Mouse (Mus musculus) forebrain, embryonic 16.5 days (tissue): ENCODE data around the gene Dlst. TPM values are rescaled to one million over a fixed set of nuclear protein-coding genes. Genes with fewer than 3 reads are reported as not detected.

ENCODE experiments used
- ATAC-seq: fragments of 200-750 bp; cut with Nextera tagmentation; 2 replicates; pipeline ENCODE4 v1.8.0; 2017; ENCODE audit warnings: mild to moderate bottlenecking, moderate library complexity
- H3K27ac ChIP-seq: fragments of 300-500 bp; sonication (generic); 2 replicates; pipeline ENCODE4 v1.5.1; 2014; ENCODE audit warnings: low read length, control low read depth
- H3K27me3 ChIP-seq: fragments of 300-500 bp; sonication (generic); replicated peaks from 2 replicates; pipeline ENCODE4 v1.6.1; 2014; ENCODE audit warnings: low read length; ENCODE audit not compliant: control insufficient read depth, insufficient read depth
- H3K36me3 ChIP-seq: fragments of 300-500 bp; sonication (generic); 2 replicates; pipeline ENCODE4 v1.6.1; 2014; ENCODE audit not compliant: control insufficient read depth, insufficient read depth
- H3K4me1 ChIP-seq: fragments of 300-500 bp; sonication (generic); replicated peaks from 2 replicates; pipeline ENCODE4 v1.6.1; 2014; ENCODE audit warnings: low read length; ENCODE audit not compliant: control insufficient read depth, insufficient read depth
- H3K4me2 ChIP-seq: fragments of 300-500 bp; sonication (generic); 2 replicates; pipeline ENCODE4 v1.6.1; 2014; ENCODE audit warnings: mild to moderate bottlenecking, low read length, control low read depth
- H3K4me3 ChIP-seq: fragments of 300-500 bp; sonication (generic); replicated peaks from 2 replicates; pipeline ENCODE4 v1.5.1; 2014; ENCODE audit warnings: mild to moderate bottlenecking, low read length, control low read depth
- H3K9ac ChIP-seq: fragments of 300-500 bp; sonication (generic); replicated peaks from 2 replicates; pipeline ENCODE4 v1.6.1; 2014; ENCODE audit warnings: low read depth, low read length, control low read depth
- H3K9me3 ChIP-seq: fragments of 300-500 bp; sonication (generic); 2 replicates; pipeline ENCODE4 v1.6.1; 2016; ENCODE audit warnings: low read length; ENCODE audit not compliant: control insufficient read depth
- WGBS: fragments of 180-500 bp; shearing (Covaris S2); extraction: QIAGEN DNeasy Blood & Tissue Kit; methylation state at CpG from one replicate; pipeline ENCODE4 v1.1.7; 2014; 5-methylcytosine and 5-hydroxymethylcytosine counted together
- polyA plus RNA-seq: library from polyadenylated mRNA; unstranded; fragments of >200 nt; fragmentation: Nextera tagmentation; extraction: Ambion mirVana; gene quantifications from 2 replicates; pipeline ENCODE4 v1.2.1, GENCODE M21; 2015

Dlst gene
- polyA plus RNA-seq, 1 experiment from 2014 or later = 106 TPM

DNA sequence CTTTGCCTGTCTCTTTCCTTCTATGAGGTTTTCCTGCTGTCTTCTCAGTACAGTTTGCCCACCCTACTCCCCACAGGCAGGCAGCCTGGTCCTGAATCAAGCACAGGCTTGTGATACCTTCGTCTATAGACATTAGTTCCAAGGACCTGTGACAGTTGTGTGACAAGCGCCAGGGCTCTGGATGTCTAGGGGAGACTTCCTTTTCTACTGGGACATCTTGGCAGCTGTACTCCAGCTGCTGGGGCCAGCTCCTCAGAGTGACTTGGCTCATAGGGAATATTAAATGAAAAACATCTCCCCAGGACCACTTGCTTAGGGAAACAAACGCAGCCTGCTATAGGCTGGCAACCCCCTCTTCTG is 60.3 kb downstream of the Dlst start:
- H3K36me3 ChIP-seq = no peaks in the 10 kb centered on the region
- no peak overlapping the region for H3K4me3 ChIP-seq
- H3K9me3 ChIP-seq = no peaks in the 10 kb centered on the region
- no peak overlapping the region for H3K27ac ChIP-seq
- H3K9ac ChIP-seq = no peak overlapping the region
- WGBS = 78% methylated on average over 3 of the region's 3 CpGs
- H3K4me1 ChIP-seq = peaks cover 26% of the 10 kb centered on the region
- no peak for ATAC-seq
- no peak overlapping the region for H3K4me2 ChIP-seq
- H3K27me3 ChIP-seq = no peaks in the 10 kb centered on the region

DNA sequence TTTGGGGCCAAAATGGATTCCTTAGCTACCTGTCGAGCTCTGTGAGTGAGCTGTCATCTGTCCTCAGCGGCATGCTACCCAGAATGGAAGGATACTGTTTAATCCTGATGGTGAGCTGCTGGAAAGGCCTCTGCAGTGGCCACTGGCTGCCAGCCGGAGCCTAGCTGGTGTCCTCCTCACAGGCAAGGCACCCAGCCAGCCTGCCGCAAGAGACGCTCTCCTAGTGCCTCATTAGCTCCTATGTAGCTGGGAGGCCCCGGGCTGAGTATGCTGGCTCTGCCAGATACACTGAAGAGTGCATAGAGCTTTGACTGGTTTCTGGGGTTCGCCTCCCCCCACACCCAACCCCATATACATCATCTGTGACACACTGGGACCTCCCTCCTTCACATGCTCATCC is 63.4 kb downstream of the Dlst start:
- Histone ChIP-seq H3K27me3 (no peaks in the 10 kb centered on the region), H3K9me3 (no peaks in the 10 kb centered on the region), H3K4me3 (no peak overlapping the region), H3K4me1 (peaks cover 43% of the 10 kb centered on the region), H3K36me3 (no peaks in the 10 kb centered on the region), H3K4me2 (no peak overlapping the region), H3K9ac (no peak overlapping the region), H3K27ac (no peak overlapping the region)
- no peak for ATAC-seq
- 44% methylated on average over 7 of the region's 7 CpGs for WGBS

DNA sequence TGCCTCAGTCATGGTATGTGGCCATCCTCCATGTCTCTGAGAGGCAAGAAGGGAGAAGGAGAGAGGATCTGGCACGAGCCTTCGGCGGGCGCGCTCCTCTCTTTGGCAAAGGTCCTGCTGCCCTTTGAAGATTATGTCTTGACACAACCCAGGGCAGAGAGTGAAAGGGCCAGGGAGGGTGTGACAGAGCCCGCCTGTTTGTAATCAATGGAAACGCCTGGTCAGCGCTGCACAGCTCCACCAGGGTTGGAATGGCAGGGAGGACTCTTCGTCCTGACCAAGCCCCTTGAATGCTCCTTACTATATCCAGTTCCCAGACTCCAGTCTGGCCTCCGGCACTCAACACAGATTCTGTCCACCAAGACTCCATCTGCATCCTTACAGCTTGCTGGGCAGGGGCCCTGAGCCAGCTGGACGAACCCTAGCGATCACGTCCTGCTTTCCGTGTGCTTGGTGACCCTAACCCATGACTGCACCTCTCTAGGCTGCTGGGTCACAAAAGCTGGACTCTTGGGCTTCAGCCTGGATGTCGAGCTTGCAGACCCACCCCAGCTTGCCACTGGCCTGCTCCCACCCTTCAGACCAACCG is 64.5 kb downstream of the Dlst start:
- Histone ChIP-seq H3K9me3 (no peaks in the 10 kb centered on the region), H3K4me1 (peaks cover 34% of the 10 kb centered on the region), H3K27me3 (no peaks in the 10 kb centered on the region), H3K36me3 (no peaks in the 10 kb centered on the region), H3K4me3 (peak overlapping the region; percentile 14), H3K9ac (no peak overlapping the region; the same call in 1 of the 2 replicates), H3K27ac (no peak overlapping the region; the same call in 1 of the 2 replicates), H3K4me2 (peak overlapping the region; percentile 67)
- WGBS = 35% methylated on average over 16 of the region's 16 CpGs
- no peak; the same call in 1 of the 2 replicates for ATAC-seq

DNA sequence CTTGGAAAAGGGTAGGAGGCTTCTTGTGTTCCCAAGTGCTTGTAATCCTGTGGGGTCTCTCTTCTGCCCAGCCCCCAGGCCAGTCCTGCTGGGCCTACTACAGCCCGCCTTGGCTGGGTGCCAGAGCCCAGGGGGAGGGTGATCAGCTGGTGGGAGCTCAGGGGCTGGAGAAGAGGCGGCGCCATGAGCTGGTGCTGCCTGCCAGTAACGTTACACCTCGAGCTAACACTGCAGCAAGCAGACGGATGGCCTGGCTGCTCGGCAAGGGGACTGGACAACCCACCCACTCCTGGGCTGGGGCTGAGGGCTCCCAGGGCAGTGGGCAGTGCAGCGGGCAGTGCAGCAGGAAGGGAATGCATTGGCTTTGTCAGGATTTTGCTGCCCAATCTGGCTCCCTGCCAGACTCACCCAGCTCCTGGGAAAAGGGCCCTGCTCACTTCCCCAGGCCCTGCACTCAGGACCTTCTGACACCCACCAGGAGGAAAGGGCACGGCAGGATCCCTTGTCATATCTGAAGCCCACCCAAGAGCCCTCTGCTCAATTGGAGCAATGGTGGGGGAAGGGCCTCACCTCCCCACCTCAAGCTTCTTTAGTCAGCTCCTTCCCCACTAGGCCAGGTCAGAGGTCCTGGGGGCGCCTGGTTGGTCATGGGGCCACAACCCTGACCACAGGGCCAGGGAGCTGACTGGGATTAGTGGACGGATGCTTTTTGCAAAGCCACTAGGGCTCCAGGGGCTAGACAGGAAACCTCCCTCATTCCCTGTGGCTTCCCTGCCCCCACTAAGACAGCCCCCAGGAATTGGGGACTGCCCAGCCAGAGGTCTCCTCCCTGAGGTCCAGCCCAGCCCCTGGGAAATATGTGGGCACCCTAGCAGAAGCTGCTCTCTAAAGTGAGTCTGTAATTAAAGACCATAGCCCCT is 65.6 kb downstream of the Dlst start:
- Histone ChIP-seq H3K4me2 (peak overlapping the region; percentile 67), H3K4me3 (peak overlapping the region; percentile 29), H3K4me1 (peaks cover 36% of the 10 kb centered on the region), H3K27me3 (no peaks in the 10 kb centered on the region), H3K36me3 (no peaks in the 10 kb centered on the region), H3K9me3 (no peaks in the 10 kb centered on the region), H3K9ac (peak overlapping the region; percentile 33), H3K27ac (peak overlapping the region; percentile 41)
- WGBS = 11% methylated on average over 11 of the region's 11 CpGs
- ATAC-seq = peak; percentile 88

DNA sequence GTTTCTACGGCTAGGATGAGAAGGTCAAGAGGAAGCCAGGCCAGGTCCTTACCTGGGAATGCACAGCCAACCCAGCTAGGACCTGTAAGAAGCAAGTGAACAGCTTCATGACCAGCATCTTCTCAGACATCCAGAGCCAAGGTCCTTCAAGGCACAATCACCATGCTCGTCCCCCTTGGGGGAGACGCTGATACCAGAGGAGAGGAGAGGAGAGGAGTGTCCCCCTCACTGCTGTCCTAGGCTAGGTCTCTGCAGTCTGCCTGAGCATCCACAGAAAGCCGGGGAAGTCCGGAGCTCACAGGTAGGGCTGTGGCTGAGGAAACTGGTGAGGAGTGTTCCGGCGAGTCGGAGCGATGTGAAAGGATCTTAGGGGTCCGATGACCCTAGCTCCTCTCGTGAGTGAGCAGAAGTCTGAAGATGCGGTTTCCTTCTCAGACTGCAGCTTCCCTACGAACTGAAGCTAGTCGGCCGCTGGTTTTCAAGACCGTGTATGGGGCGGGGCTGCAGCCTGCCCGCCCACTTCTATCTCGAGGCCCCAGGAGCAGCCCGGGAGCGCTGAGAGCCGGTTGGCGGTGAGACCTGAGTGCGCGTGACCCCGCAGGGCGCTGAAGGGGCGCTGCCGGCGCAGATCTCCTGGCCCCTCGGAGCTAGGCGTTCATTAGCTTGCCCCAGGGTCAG is 66.4 kb downstream of the Dlst start:
- peaks cover 43% of the 10 kb centered on the region for H3K4me1 ChIP-seq
- H3K36me3 ChIP-seq = no peaks in the 10 kb centered on the region
- ATAC-seq = 0 out of 2 replicates have a peak, but pooled peaks have one; percentile 34
- H3K9me3 ChIP-seq = no peaks in the 10 kb centered on the region
- H3K4me3 ChIP-seq = peak overlapping the region; percentile 29
- no peak overlapping the region for H3K27ac ChIP-seq
- H3K9ac ChIP-seq = peak overlapping the region; percentile 45
- no peaks in the 10 kb centered on the region for H3K27me3 ChIP-seq
- peak overlapping the region; percentile 67 for H3K4me2 ChIP-seq
- 3% methylated on average over 32 of the region's 32 CpGs for WGBS

DNA sequence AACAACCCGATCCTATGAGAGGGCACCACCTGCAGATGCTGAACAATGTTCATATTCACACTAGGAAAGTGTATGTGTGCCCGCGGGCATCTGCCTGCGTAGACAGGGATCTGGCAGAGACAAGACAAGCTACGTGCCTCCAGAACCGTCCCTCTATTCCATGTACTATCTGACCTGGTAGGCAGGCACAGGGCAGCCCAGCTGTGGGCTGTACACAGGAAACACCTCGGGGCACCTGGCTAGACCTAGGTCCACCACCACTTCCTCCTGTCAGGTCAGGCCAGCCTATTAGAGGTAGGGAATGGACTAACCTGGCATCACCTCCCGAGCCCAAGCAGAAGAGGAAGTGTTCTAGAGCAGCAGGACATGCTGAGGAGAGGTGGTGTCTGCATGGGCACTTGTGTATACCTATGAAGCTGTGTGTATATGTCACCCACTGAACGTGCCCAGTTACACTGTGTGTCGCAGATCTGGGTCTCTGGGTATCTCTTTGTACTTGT is 67.2 kb downstream of the Dlst start, which contains the start of gene Pgf:
Pgf (minus strand) TSS at position 51 of the 500 bp plus-strand sequence.
- Histone ChIP-seq H3K36me3 (no peaks in the 10 kb centered on the region), H3K4me3 (peak within 1 kb of the TSS; percentile 29), H3K27me3 (no peaks in the 10 kb centered on the region), H3K9me3 (no peaks in the 10 kb centered on the region), H3K4me2 (peak within 1 kb of the TSS; percentile 67), H3K27ac (no peak within 1 kb of the TSS), H3K9ac (peak within 1 kb of the TSS; percentile 45), H3K4me1 (peaks cover 49% of the 10 kb centered on the region)
- WGBS = 77% methylated on average over 10 of the region's 10 CpGs
- ATAC-seq = no peak

DNA sequence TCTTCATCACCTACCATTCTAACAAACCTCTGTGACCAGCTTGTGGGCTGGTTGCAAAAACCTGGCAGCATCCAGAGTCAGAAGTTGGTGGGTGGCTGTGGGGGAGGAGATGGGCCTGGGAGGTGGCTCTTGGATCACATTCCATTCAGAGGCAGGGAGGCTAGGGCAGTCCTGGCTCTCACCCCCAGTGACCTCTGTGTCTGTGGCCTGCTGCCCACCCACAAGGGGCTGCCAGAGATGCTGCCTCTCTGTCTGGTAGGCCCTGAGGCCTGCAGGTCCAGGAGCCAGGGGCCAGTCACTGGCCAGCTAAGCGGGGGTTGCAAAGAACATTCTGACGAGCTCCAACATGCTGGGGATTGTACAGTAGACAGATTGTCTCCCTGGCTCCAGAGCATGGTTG is 67.7 kb downstream of the Dlst start:
- H3K4me3 ChIP-seq = no peak overlapping the region
- WGBS = 81% methylated on average over 2 of the region's 2 CpGs
- H3K27me3 ChIP-seq = no peaks in the 10 kb centered on the region
- no peak overlapping the region for H3K4me2 ChIP-seq
- H3K4me1 ChIP-seq = peaks cover 53% of the 10 kb centered on the region
- H3K27ac ChIP-seq = no peak overlapping the region
- H3K9me3 ChIP-seq = no peaks in the 10 kb centered on the region
- H3K9ac ChIP-seq = no peak overlapping the region
- no peaks in the 10 kb centered on the region for H3K36me3 ChIP-seq
- no peak for ATAC-seq

DNA sequence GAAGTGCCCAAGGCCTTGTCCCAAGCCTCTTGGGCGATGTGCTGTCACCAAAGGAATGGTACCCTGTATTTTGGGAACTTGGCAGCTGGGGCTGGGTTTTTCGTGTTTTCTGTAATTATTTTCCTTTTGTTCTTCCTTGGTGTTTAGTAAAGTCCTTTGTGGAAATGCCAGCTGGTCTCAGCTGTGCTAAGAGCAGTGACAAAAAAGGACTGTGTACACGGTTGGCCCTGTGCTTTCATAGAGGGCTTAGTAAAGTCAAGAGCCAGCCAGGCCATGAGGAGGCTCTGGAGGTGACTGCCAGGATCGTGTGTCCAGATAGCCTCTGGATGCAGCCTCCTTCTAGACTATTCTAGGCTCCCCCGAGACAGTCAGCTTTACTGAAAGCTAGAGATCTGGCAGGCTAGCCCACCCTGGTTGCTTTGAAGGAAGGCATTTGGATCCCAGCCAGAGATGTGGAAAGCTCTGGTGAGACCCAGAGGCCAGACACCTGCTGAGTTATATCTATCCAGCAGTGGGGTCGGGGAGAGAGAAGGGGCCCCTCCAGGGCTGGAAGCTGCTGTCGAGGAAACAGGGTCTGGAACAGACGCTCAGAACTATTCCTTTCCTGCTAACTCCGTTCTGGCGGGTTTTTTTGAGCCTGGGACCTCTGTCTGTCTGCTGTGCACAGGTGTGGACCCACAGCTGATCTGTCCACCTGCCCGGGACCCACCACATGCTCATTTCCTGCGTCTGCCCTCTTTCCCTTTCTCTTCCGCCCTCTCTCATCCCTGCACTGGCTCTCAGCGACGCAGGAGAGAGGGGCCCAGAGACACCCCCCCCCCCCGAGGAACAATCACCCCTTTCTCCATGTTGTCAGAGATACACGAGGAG is 71.1 kb downstream of the Dlst start:
- Histone ChIP-seq H3K4me3 (no peak overlapping the region), H3K27ac (no peak overlapping the region), H3K9me3 (no peaks in the 10 kb centered on the region), H3K27me3 (no peaks in the 10 kb centered on the region), H3K9ac (no peak overlapping the region), H3K36me3 (no peaks in the 10 kb centered on the region), H3K4me2 (no peak overlapping the region), H3K4me1 (peaks cover 28% of the 10 kb centered on the region)
- peak; percentile 62; the same call in 1 of the 2 replicates for ATAC-seq
- WGBS = 16% methylated on average over 17 of the region's 17 CpGs
